Mouse (Mus musculus) heart, adult 9 months (tissue): ENCODE data around the gene Camta1.
A peak's percentile ranks its signal among the peaks of the same experiment; 100 is the strongest.

Source experiments
- DNase-seq, 2 experiments: peaks; one replicate each; pipeline ENCODE4 v3.0.0; 2022; ENCODE audit warnings: low spot score in 2 of 2

Gene Camta1

GRCm38 (mm10) chr4:151520103-151520502, 341.6 kb downstream of the Camta1 start:
- peak; percentile 27 to 52 for DNase-seq

DNA sequence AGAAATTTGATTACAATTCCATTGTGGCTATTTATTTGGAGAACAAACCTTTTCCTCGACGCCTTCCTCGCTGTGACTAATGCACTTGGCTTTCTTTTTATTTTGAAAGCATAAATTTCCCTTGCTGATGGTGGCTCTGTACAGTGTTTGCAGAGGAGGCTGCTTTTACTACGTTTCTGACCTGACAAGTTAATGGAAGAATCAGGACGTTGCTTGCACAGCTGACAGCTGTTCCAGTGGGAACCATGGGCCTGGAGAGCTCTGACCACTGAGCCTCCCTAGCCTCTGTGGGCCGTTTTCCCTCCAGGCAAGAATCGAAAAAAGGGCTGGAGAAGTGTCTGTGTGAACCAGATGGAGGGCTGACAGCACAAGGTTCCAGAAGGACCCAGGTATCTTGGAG, 342.7 kb downstream of the Camta1 start:
- no peak for DNase-seq

GRCm38 (mm10) chr4:151516998-151517799, 344.5 kb downstream of the Camta1 start:
- DNase-seq = peak in 1 of 2 experiments; percentile 40

GRCm38 (mm10) chr4:151515316-151515715, 346.4 kb downstream of the Camta1 start:
- no peak for DNase-seq

- DNase-seq = no peak
Measured at GRCm38 (mm10) chr4:151511092-151511491, 350.6 kb downstream of the Camta1 start.

GRCm38 (mm10) chr4:151510417-151510816, 351.3 kb downstream of the Camta1 start:
- DNase-seq = no peak

DNA sequence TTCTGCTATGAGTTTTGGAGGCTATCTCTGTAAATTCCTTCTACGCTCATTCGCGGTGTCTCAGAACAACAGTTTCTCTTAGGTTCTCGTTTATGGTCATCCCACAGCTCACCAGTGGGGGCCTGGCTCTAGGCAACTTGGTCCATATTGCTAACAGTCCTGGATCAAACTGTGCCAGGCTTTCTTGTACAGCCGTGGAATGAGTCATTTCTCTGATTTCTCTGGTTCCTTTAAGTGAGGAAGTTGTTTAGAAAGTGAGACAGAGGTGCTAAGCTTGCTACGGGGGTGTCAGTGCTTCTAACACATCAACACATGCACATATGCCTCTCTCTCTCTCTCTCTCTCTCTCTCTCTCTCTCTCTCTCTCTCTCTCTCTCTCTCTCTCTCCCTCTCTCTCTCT, 355.0 kb downstream of the Camta1 start:
- no peak for DNase-seq

DNA sequence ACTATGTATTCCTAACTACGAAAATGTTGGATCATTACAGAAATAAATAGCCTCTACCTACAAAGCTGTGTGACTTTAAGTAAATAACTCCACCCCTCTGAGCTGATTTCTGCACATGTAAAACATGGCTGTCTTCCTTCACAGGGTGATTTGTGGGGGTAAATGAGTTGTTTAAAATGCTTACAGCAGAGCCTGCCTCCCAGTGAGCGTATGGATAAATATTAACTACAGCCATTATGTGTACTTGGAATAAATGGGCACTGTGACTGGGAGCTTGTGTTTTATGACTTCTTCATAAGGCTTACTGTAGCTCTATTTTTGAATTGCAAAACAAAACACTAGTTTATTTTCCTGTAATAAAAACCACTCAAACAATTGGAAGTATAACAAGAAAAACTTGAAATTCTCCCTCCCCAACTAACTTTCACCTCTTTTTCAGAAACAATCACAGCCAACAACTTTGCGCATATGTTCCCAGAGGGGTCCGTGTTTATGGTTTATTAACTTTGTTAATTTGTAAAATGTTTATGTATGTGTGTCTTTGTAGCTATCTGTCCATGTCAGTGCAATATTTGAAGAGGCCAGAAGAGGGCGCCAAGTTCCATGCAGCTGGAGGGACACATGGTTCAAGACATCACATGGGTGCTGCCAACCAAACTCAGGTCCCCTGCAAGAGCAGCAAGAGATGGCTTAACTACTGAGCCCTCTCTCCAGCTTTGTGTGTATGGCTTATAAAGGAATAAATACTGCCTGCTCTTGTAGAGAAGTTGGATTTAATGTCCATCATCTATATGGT, 363.0 kb downstream of the Camta1 start:
- no peak for DNase-seq

GRCm38 (mm10) chr4:151496581-151496980, 365.1 kb downstream of the Camta1 start:
- peak; percentile 23 to 30 for DNase-seq

DNA sequence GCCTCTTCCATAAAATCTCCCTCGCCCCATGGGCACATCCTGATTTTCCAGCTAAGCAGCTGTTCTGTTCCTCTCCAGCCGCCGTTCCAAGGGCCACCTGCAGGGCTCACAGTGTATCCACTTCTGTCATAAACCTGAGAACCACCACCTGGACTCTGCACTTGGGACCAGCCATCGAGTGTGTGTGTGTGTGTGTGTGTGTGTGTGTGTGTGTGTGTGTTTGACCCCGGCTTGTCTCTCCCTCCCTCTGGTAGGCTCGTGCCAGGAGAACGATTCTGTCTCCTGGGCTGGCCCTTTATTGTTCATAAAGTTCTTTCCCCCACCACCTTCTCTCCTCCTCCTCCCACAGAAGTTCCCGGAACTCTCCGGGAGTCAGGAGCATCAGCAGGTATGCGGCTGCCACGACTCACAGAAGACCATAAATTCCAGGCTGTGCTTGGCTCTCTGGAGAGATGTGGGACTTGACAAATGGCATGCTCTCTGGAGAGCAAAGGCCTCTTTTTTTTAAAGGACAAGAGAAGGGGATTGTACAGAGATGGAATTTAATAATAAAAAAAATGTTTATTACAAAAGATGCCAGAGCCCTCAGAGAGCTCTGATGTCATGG, 366.3 kb downstream of the Camta1 start:
- no peak for DNase-seq

GRCm38 (mm10) chr4:151492786-151493185, 368.9 kb downstream of the Camta1 start:
- no peak for DNase-seq

GRCm38 (mm10) chr4:151483977-151484313, 377.7 kb downstream of the Camta1 start:
- DNase-seq = no peak

DNA sequence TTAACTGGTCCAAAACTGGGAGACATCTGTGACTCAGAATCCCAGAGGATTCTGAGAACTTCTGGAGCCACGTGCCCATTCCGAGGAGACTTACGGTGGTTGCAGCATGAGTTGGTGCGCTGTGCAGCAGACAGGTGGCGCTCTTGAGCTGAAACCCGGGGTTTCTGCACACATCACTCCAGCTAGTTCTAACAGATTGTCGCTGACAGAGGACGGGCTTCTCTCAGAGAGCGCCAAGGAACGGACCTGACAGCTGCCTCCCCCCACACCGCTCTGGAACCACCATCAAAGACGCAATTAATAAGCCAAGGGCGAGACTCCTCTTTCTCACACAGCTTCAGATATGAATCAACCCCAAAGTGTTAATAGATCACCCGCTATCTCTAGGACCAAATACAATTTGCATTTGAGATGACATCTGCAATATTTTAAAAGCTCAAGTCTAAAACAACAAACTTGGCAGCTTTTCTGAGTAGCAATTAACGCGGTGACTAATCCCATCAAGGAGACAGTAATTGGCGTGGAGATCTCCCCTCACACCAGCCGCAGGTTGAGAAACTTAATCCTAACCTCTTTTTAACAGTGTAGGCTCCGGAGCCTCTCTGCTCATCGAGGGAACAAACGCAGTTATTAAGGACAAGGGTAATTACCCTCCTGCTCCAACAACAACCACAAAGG, 378.2 kb downstream of the Camta1 start:
- DNase-seq = peak in 1 of 2 experiments; percentile 23

GRCm38 (mm10) chr4:151480928-151481327, 380.7 kb downstream of the Camta1 start:
- DNase-seq = no peak

GRCm38 (mm10) chr4:151477950-151478349, 383.7 kb downstream of the Camta1 start:
- DNase-seq = no peak

- no peak for DNase-seq
Measured at GRCm38 (mm10) chr4:151474895-151475470, 386.7 kb downstream of the Camta1 start.

DNA sequence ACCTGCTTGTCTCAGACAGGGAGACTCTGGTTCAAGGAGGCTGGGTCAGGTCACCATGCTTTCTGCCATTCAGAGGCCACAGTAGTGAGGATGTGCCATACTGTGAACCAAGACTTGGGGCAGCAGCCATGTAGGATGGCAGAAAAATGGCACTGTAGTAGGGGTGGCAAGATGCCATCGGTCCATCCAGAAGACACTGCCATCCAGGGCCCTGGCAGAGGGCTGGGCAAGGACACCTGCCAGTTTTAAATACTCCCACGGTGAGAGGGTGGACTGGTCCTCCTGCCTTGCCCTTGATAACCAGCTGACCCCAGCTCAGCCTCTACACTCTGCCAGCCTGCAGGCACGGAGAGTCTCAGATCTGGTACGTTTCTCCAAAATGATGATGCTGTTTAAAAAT, 389.8 kb downstream of the Camta1 start:
- DNase-seq = no peak

DNA sequence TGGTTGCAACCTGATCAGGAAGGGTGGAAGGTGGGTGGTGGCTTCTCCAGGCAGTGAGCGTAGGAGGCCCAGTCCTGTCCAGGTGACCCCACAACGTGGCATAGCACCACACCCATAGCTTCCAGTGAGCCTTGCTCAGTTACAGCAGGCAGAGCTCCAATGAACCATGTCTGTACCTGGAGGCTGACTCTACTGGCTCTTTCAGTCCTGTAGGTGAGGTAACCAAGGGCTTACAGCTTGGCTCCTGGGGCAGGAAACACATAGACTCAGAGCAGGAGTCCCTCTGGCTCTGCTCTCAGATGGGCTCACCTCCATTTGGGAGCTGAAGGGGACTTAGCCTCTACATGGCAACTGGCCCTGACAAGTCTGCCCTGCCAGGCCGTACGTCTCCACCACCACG, 393.3 kb downstream of the Camta1 start:
- no peak for DNase-seq

- no peak for DNase-seq
Measured at GRCm38 (mm10) chr4:151458686-151459085, 403.0 kb downstream of the Camta1 start.

- peak in 1 of 2 experiments; percentile 12 for DNase-seq
Measured at GRCm38 (mm10) chr4:151454611-151455010, 407.1 kb downstream of the Camta1 start.

GRCm38 (mm10) chr4:151454065-151454464, 407.6 kb downstream of the Camta1 start:
- DNase-seq = no peak

GRCm38 (mm10) chr4:151451885-151452284, 409.8 kb downstream of the Camta1 start:
- DNase-seq = no peak
